Mouse (Mus musculus): ENCODE measurements around the gene Vav2.

Vav2 gene

GRCm38 (mm10) chr2:27365296-27365695 is 61.5 kb downstream of the Vav2 start:
- DNase-seq (ENCODE audit: low spot score in 2 of 2), result no peak

- DNase-seq (ENCODE audit: low spot score in 2 of 2), result no peak
Measured at GRCm38 (mm10) chr2:27361786-27362185, 65.0 kb downstream of the Vav2 start.

- DNase-seq (ENCODE audit: low spot score in 2 of 2), result no peak
Measured at GRCm38 (mm10) chr2:27358461-27358860, 68.4 kb downstream of the Vav2 start.

GRCm38 (mm10) chr2:27355684-27356083 is 71.1 kb downstream of the Vav2 start:
- no peak for DNase-seq (ENCODE audit: low spot score in 2 of 2)

GRCm38 (mm10) chr2:27354610-27355211 is 72.1 kb downstream of the Vav2 start:
- DNase-seq (ENCODE audit: low spot score in 2 of 2), result no peak

- no peak for DNase-seq (ENCODE audit: low spot score in 2 of 2)
Measured at GRCm38 (mm10) chr2:27352720-27353119, 74.1 kb downstream of the Vav2 start.

- no peak for DNase-seq (ENCODE audit: low spot score in 2 of 2)
Measured at GRCm38 (mm10) chr2:27350371-27350770, 76.5 kb downstream of the Vav2 start.

GRCm38 (mm10) chr2:27343984-27344453 is 82.8 kb downstream of the Vav2 start:
- DNase-seq (ENCODE audit: low spot score in 2 of 2), result peak; percentile 8 to 23

- no peak for DNase-seq (ENCODE audit: low spot score in 2 of 2)
Measured at GRCm38 (mm10) chr2:27340682-27341081, 86.2 kb downstream of the Vav2 start.

- DNase-seq (ENCODE audit: low spot score in 2 of 2), result no peak
Measured at GRCm38 (mm10) chr2:27339051-27339450, 87.8 kb downstream of the Vav2 start.

GRCm38 (mm10) chr2:27337261-27337660 is 89.6 kb downstream of the Vav2 start:
- no peak for DNase-seq (ENCODE audit: low spot score in 2 of 2)

GRCm38 (mm10) chr2:27336600-27336999 is 90.2 kb downstream of the Vav2 start:
- no peak for DNase-seq (ENCODE audit: low spot score in 2 of 2)

GRCm38 (mm10) chr2:27334816-27335215 is 92.0 kb downstream of the Vav2 start:
- DNase-seq (ENCODE audit: low spot score in 2 of 2), result peak; percentile 26 to 34

- no peak for DNase-seq (ENCODE audit: low spot score in 2 of 2)
Measured at GRCm38 (mm10) chr2:27331560-27331959, 95.3 kb downstream of the Vav2 start.

GRCm38 (mm10) chr2:27330446-27330845 is 96.4 kb downstream of the Vav2 start:
- DNase-seq (ENCODE audit: low spot score in 2 of 2), result no peak

- no peak for DNase-seq (ENCODE audit: low spot score in 2 of 2)
Measured at GRCm38 (mm10) chr2:27329386-27330060, 97.3 kb downstream of the Vav2 start.

- DNase-seq (ENCODE audit: low spot score in 2 of 2), result no peak
Measured at GRCm38 (mm10) chr2:27328613-27329041, 98.2 kb downstream of the Vav2 start.

- DNase-seq (ENCODE audit: low spot score in 2 of 2), result no peak
Measured at GRCm38 (mm10) chr2:27327886-27328285, 98.9 kb downstream of the Vav2 start.

GRCm38 (mm10) chr2:27327076-27327475 is 99.8 kb downstream of the Vav2 start:
- DNase-seq (ENCODE audit: low spot score in 2 of 2), result no peak

GRCm38 (mm10) chr2:27326357-27326756 is 100.5 kb downstream of the Vav2 start:
- DNase-seq (ENCODE audit: low spot score in 2 of 2), result no peak

GRCm38 (mm10) chr2:27324690-27325089 is 102.1 kb downstream of the Vav2 start:
- DNase-seq (ENCODE audit: low spot score in 2 of 2), result no peak

GRCm38 (mm10) chr2:27321431-27321875 is 105.4 kb downstream of the Vav2 start:
- no peak for DNase-seq (ENCODE audit: low spot score in 2 of 2)

- no peak for DNase-seq (ENCODE audit: low spot score in 2 of 2)
Measured at GRCm38 (mm10) chr2:27320820-27321219, 106.0 kb downstream of the Vav2 start.

All from frontal cortex, postnatal 36 days (tissue).